Mouse (Mus musculus) stomach, postnatal 0 days (tissue): Measurements from ENCODE around the gene Islr.

Source experiments
- CTCF ChIP-seq: IDR thresholded peaks from 2 replicates; pipeline ENCODE4 v1.5.1; 2016; ENCODE audit warnings: antibody characterized with exemption, low read depth, mild to moderate bottlenecking, moderate library complexity
- EP300 ChIP-seq: optimal IDR thresholded peaks from 2 replicates; pipeline ENCODE3; 2016; ENCODE audit warnings: antibody characterized with exemption

- no peak for TF ChIP-seq EP300
- TF ChIP-seq CTCF, result no peak
Measured at GRCm38 (mm10) chr9:58165779-58166178, 38.3 kb downstream of the Islr start.
